Mouse (Mus musculus): ENCODE measurements around the gene 8030474K03Rik. TPM values are rescaled to one million over a fixed set of nuclear protein-coding genes. Genes with fewer than 3 reads are reported as not detected.

The 8030474K03Rik gene
- polyA plus RNA-seq (2012; rRNA removed): 0.06 TPM in 1 of 2 replicates, not detected in the other

DNA sequence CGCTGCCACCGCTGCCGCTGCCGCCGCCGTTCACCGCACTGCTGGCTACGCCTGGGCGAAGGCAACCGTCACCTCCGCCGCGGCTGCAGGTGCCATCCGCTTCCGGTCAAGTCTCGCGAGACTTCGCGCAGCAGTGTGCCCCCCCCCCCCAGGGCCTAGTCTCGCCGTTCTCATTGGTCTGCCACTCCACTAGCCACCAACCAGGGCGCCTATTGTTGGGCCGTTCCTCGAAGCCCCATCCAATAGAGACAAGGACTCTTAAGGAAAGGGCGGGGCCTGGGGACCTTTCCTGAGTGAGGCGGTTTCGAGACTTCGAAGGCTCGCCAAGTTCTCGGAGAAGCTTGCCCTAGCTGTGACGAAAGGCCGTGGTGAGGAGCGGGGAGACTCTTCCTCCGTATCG, at the start of gene 8030474K03Rik, which contains the start of gene Gm4779:
TSS of gene 8030474K03Rik (plus strand) at position 315 of the 400 bp plus-strand sequence.
TSS of gene Gm4779 (minus strand) at position 82 of the 400 bp plus-strand sequence.
- TF ChIP-seq CTCF (IDR thresholded peaks at IDR 0.05; ENCODE audit: extremely low read depth, insufficient read depth, insufficient read length, insufficient replicate concordance) (no peak), POLR2A (IDR thresholded peaks at IDR 0.05; ENCODE audit: low read depth, low read length) (no peak)
- H3K36me3 ChIP-seq (ENCODE audit: control insufficient read depth, insufficient read depth, low read length): no peaks in the 10 kb centered on the region
- H3K4me1 ChIP-seq (ENCODE audit: control insufficient read depth, insufficient read depth, insufficient read length): no peaks in the 10 kb centered on the region
- H3K4me3 ChIP-seq (ENCODE audit: extremely low read depth, insufficient read depth, insufficient read length): no peak within 1 kb of the TSS
- H3K27me3 ChIP-seq (ENCODE audit: control insufficient read depth, insufficient read depth, low read length): no peaks in the 10 kb centered on the region
- H3K27ac ChIP-seq (ENCODE audit: insufficient read depth, low read length): no peak within 1 kb of the TSS
- DNase-seq (ENCODE audit: low read depth in 1 of 2, low spot score in 2 of 2): no peak
- WGBS: 95% methylated on average over 35 of the region's 35 CpGs

DNA sequence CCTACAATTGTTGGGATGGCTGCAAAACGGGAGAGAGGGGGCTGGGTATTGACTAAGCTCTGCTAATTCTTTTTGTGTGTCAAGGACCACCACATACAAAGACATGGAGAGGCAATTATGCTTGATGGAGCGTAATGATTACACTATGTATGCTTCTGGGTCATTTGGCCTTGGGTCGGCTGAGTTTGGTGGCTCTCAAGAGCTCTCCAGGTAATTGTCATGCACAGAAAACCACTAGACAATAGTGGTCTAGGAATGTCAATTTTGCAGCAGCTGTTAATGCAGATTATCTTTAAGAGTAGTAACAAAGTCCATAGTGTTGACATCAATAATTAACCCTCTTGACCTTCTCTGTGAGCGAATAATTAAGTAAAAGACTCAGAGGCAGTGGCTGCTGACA, 44.3 kb upstream of the 8030474K03Rik start:
- WGBS: 80% methylated on average over 4 of the region's 4 CpGs
- DNase-seq (ENCODE audit: low read depth in 1 of 2, low spot score in 2 of 2): no peak
- Histone ChIP-seq H3K4me3 (ENCODE audit: extremely low read depth, insufficient read depth, insufficient read length) (no peak overlapping the region), H3K36me3 (ENCODE audit: control insufficient read depth, insufficient read depth, low read length) (no peaks in the 10 kb centered on the region), H3K27ac (ENCODE audit: insufficient read depth, low read length) (no peak overlapping the region), H3K4me1 (ENCODE audit: control insufficient read depth, insufficient read depth, insufficient read length) (no peaks in the 10 kb centered on the region), H3K27me3 (ENCODE audit: control insufficient read depth, insufficient read depth, low read length) (no peaks in the 10 kb centered on the region)
- TF ChIP-seq CTCF (IDR thresholded peaks at IDR 0.05; ENCODE audit: extremely low read depth, insufficient read depth, insufficient read length, insufficient replicate concordance): no peak
- no peak for TF ChIP-seq POLR2A (IDR thresholded peaks at IDR 0.05; ENCODE audit: low read depth, low read length)

- H3K4me1 ChIP-seq (ENCODE audit: control insufficient read depth, insufficient read depth, insufficient read length): no peaks in the 10 kb centered on the region
- H3K27me3 ChIP-seq (ENCODE audit: control insufficient read depth, insufficient read depth, low read length): no peaks in the 10 kb centered on the region
- 56% methylated on average over 5 of the region's 5 CpGs for WGBS
- H3K27ac ChIP-seq (ENCODE audit: insufficient read depth, low read length): no peak overlapping the region
- no peak overlapping the region for H3K4me3 ChIP-seq (ENCODE audit: extremely low read depth, insufficient read depth, insufficient read length)
- H3K36me3 ChIP-seq (ENCODE audit: control insufficient read depth, insufficient read depth, low read length): no peaks in the 10 kb centered on the region
- no peak for TF ChIP-seq CTCF (IDR thresholded peaks at IDR 0.05; ENCODE audit: extremely low read depth, insufficient read depth, insufficient read length, insufficient replicate concordance)
- no peak for TF ChIP-seq POLR2A (IDR thresholded peaks at IDR 0.05; ENCODE audit: low read depth, low read length)
- no peak for DNase-seq (ENCODE audit: low read depth in 1 of 2, low spot score in 2 of 2)
Measured at GRCm38 (mm10) chrX:101754478-101754877, 40.0 kb upstream of the 8030474K03Rik start.

DNA sequence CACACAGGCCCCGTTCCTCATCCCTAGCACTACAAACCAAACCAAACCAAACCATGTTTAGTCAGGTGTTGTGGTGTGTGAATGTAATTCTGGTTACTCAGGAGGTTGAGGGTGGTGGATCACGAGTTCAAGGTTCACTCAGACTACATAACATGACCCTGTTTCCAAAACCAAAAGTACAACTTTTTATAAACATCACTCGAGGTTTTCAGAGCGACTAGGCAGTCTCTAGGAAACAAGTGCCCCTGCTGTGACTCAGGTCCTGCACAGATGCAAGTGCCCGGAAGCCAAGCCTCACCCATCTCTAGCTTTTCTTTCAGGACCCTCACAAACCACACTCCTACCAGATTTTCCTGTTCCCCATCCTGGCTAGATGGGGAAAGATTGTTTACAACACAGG, 29.8 kb upstream of the 8030474K03Rik start:
- TF ChIP-seq CTCF (IDR thresholded peaks at IDR 0.05; ENCODE audit: extremely low read depth, insufficient read depth, insufficient read length, insufficient replicate concordance): no peak
- TF ChIP-seq POLR2A (IDR thresholded peaks at IDR 0.05; ENCODE audit: low read depth, low read length): no peak
- no peak overlapping the region for H3K27ac ChIP-seq (ENCODE audit: insufficient read depth, low read length)
- DNase-seq (ENCODE audit: low read depth in 1 of 2, low spot score in 2 of 2): no peak
- no peak overlapping the region for H3K4me3 ChIP-seq (ENCODE audit: extremely low read depth, insufficient read depth, insufficient read length)
- 57% methylated on average over 5 of the region's 5 CpGs for WGBS
- H3K36me3 ChIP-seq (ENCODE audit: control insufficient read depth, insufficient read depth, low read length): no peaks in the 10 kb centered on the region
- H3K4me1 ChIP-seq (ENCODE audit: control insufficient read depth, insufficient read depth, insufficient read length): no peaks in the 10 kb centered on the region; the same call in 1 of the 2 replicates
- no peaks in the 10 kb centered on the region for H3K27me3 ChIP-seq (ENCODE audit: control insufficient read depth, insufficient read depth, low read length)

- no peak for DNase-seq (ENCODE audit: low read depth in 1 of 2, low spot score in 2 of 2)
- no peaks in the 10 kb centered on the region; the same call in 1 of the 2 replicates for H3K4me1 ChIP-seq (ENCODE audit: control insufficient read depth, insufficient read depth, insufficient read length)
- no peak overlapping the region for H3K4me3 ChIP-seq (ENCODE audit: extremely low read depth, insufficient read depth, insufficient read length)
- TF ChIP-seq POLR2A (IDR thresholded peaks at IDR 0.05; ENCODE audit: low read depth, low read length) (no peak), CTCF (IDR thresholded peaks at IDR 0.05; ENCODE audit: extremely low read depth, insufficient read depth, insufficient read length, insufficient replicate concordance) (no peak)
- WGBS: 65% methylated on average over 4 of the region's 4 CpGs
- no peak overlapping the region for H3K27ac ChIP-seq (ENCODE audit: insufficient read depth, low read length)
- no peaks in the 10 kb centered on the region for H3K36me3 ChIP-seq (ENCODE audit: control insufficient read depth, insufficient read depth, low read length)
- no peaks in the 10 kb centered on the region for H3K27me3 ChIP-seq (ENCODE audit: control insufficient read depth, insufficient read depth, low read length)
Measured at GRCm38 (mm10) chrX:101765111-101765510, 29.3 kb upstream of the 8030474K03Rik start.

- DNase-seq (ENCODE audit: low read depth in 1 of 2, low spot score in 2 of 2): no peak
- no peak overlapping the region for H3K4me3 ChIP-seq (ENCODE audit: extremely low read depth, insufficient read depth, insufficient read length)
- no peak overlapping the region for H3K27ac ChIP-seq (ENCODE audit: insufficient read depth, low read length)
- no peaks in the 10 kb centered on the region for H3K36me3 ChIP-seq (ENCODE audit: control insufficient read depth, insufficient read depth, low read length)
- H3K27me3 ChIP-seq (ENCODE audit: control insufficient read depth, insufficient read depth, low read length): no peaks in the 10 kb centered on the region
- H3K4me1 ChIP-seq (ENCODE audit: control insufficient read depth, insufficient read depth, insufficient read length): peaks cover 6% of the 10 kb centered on the region; the same call in 1 of the 2 replicates
- no peak for TF ChIP-seq CTCF (IDR thresholded peaks at IDR 0.05; ENCODE audit: extremely low read depth, insufficient read depth, insufficient read length, insufficient replicate concordance)
- no peak for TF ChIP-seq POLR2A (IDR thresholded peaks at IDR 0.05; ENCODE audit: low read depth, low read length)
- WGBS: 24% methylated on average over 7 of the region's 7 CpGs
Measured at GRCm38 (mm10) chrX:101767280-101767679, 27.2 kb upstream of the 8030474K03Rik start.

DNA sequence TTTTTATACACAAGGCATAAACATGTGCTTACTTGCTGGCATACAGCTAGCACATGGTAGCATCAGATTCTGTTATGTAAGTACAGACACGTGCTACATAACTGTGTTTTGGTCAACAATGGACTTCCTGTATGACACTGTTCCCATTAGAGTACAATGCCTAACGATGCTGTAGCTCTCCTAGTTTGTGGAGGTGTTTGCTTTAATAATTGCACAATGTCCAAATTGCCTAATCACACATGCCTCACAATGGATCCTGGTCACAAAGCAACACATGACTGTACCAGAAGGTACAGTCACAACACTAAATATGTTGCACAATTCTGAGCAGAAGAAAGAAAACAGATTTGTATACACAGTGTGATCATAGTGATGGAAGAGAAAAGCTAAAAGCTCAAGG, 25.0 kb upstream of the 8030474K03Rik start:
- Histone ChIP-seq H3K36me3 (ENCODE audit: control insufficient read depth, insufficient read depth, low read length) (no peaks in the 10 kb centered on the region), H3K4me1 (ENCODE audit: control insufficient read depth, insufficient read depth, insufficient read length) (peaks cover 6% of the 10 kb centered on the region; the same call in 1 of the 2 replicates), H3K27me3 (ENCODE audit: control insufficient read depth, insufficient read depth, low read length) (no peaks in the 10 kb centered on the region), H3K27ac (ENCODE audit: insufficient read depth, low read length) (peak overlapping the region; percentile 46; the same call in 1 of the 2 replicates), H3K4me3 (ENCODE audit: extremely low read depth, insufficient read depth, insufficient read length) (no peak overlapping the region)
- TF ChIP-seq POLR2A (IDR thresholded peaks at IDR 0.05; ENCODE audit: low read depth, low read length) (no peak), CTCF (IDR thresholded peaks at IDR 0.05; ENCODE audit: extremely low read depth, insufficient read depth, insufficient read length, insufficient replicate concordance) (no peak)
- 58% methylated on average over 2 of the region's 2 CpGs for WGBS
- no peak for DNase-seq (ENCODE audit: low read depth in 1 of 2, low spot score in 2 of 2)

Data from spleen, adult 2 months (tissue).